Mouse (Mus musculus) frontal cortex, adult 2 months (tissue): Measurements from ENCODE around the gene Spag5. TPM values are rescaled to one million over a fixed set of nuclear protein-coding genes. Genes with fewer than 3 reads are reported as not detected.
"Not testable (repeated sequence)": the region's sequence is repeated elsewhere in the genome, so short reads cannot be mapped to it uniquely, and the experiment has no call there.

Source experiments
- DNase-seq, 2 experiments: peaks; one replicate each; pipeline ENCODE4 v3.0.0; 2022; ENCODE audit warnings: low spot score in 1 of 2; ENCODE audit errors: extremely low spot score in 1 of 2
- polyA plus RNA-seq: library from polyadenylated mRNA; depleted of rRNA; stranded (reverse); fragments of >200 nt; gene quantifications from 2 replicates; pipeline ENCODE4 v1.2.3, GENCODE M21; 2012; rRNA removed

Spag5 gene
- polyA plus RNA-seq, result 14.7 and 16.8 TPM in 2 replicates

GRCm38 (mm10) chr11:78301357-78302084 is at the start of gene Spag5:
TSS of gene Spag5 (plus strand) at chr11:78301529.
- DNase-seq, result peak; percentile 84 to 93

- DNase-seq, result no peak
Observed at GRCm38 (mm10) chr11:78256618-78257017, 44.7 kb upstream of the Spag5 start.

GRCm38 (mm10) chr11:78260489-78261258 is 40.7 kb upstream of the Spag5 start:
- DNase-seq, result no peak

- DNase-seq, result peak; percentile 44 to 88
Observed at GRCm38 (mm10) chr11:78261380-78262352, 39.7 kb upstream of the Spag5 start, which contains the start of gene 2610507B11Rik. TSS of gene 2610507B11Rik (plus strand) at chr11:78261752.

GRCm38 (mm10) chr11:78262550-78262949 is 38.8 kb upstream of the Spag5 start:
- peak; percentile 12 to 63 for DNase-seq

DNA sequence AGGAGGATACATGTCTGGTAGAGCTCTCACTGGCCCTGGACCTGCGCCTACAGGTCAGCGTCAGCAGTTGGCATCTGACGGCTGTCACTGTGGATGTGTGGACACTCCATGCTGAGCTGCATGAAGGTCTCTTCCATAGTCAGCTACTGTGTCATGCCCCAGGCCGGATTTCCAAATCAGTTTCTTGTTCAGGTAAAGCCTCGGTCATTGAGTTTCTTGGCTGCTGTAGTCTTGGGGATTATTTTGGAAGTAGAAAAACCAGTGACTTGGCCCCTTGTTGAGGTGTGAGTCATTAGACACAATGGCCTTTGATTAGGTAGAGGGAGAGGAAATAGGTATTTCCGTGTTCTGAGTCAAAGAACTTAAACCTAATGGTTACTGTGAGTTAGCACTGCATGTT is 35.8 kb upstream of the Spag5 start:
- no peak for DNase-seq

GRCm38 (mm10) chr11:78271986-78272385 is 29.3 kb upstream of the Spag5 start:
- DNase-seq, result peak; percentile 64 to 81

GRCm38 (mm10) chr11:78275596-78275995 is 25.7 kb upstream of the Spag5 start:
- no peak for DNase-seq

- not testable (repeated sequence) for DNase-seq
Observed at GRCm38 (mm10) chr11:78276169-78276568, 25.2 kb upstream of the Spag5 start.

DNA sequence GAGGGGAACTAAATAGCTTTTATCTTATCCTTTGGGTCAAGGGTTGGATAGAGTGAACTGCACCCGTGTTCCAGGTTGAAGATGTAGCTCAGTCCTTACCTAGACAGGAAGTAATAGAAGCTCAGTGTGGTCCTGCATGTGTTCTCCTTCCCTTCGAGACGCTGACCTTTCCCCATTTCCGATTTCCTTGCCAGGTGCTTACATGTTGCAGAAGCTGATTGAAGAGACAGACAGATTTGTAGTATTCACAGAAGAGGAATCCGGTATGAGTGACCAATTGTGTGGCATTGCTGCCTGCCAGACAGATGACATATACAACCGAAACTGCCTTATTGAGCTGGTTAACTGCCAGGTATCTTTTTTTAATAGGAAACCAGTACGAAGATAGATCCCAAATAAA is 22.5 kb upstream of the Spag5 start:
- DNase-seq, result no peak

GRCm38 (mm10) chr11:78279586-78279985 is 21.7 kb upstream of the Spag5 start:
- no peak for DNase-seq

GRCm38 (mm10) chr11:78289146-78289763 is 12.1 kb upstream of the Spag5 start:
- no peak for DNase-seq

DNA sequence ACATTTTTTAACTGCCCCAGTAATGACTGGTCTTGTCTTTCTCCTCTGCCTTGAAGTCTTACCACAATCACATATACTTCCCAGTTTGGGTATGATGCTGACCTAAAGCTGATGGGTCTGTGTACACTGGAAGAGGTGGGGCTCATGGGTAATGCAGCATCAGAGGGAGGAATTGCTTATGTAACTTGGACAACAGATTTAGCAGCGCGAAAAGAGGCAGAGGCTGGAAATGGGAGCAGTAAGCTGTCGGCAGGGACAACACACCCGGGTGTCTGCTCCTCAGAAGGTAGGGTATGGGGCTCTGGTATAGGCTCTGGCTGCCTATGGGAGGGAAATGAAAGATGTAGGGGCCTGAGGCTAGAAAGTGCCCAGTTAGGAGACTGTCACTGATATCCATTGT is 10.7 kb upstream of the Spag5 start, which contains the start of gene BC030499:
BC030499 (plus strand) TSS at position 188 of the 400 bp plus-strand sequence.
- peak; percentile 17 to 64 for DNase-seq

DNA sequence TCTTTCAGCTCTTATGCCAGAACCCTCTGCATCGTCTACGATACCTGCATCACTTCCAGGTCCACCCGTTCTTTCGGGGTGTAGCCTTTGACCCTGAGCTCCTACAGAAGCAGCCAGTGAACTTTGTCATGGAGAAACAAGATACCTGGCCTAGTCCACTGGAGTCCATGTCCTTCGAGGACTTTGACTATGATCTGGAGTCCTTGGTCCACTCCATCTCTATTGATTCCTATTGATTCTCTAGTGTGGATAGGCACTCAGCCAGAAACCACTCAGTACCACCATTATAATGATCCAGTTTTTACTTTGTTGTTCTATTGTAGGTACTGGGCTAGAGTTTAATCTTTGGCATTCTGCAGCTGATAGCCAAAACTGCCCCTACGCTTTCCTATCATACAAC is 6.7 kb upstream of the Spag5 start:
- DNase-seq, result no peak

- no peak for DNase-seq
Observed at GRCm38 (mm10) chr11:78300917-78301316, 412 bp upstream of the Spag5 start.

- no peak for DNase-seq
Observed at GRCm38 (mm10) chr11:78305272-78305671, 3.9 kb downstream of the Spag5 start.

DNA sequence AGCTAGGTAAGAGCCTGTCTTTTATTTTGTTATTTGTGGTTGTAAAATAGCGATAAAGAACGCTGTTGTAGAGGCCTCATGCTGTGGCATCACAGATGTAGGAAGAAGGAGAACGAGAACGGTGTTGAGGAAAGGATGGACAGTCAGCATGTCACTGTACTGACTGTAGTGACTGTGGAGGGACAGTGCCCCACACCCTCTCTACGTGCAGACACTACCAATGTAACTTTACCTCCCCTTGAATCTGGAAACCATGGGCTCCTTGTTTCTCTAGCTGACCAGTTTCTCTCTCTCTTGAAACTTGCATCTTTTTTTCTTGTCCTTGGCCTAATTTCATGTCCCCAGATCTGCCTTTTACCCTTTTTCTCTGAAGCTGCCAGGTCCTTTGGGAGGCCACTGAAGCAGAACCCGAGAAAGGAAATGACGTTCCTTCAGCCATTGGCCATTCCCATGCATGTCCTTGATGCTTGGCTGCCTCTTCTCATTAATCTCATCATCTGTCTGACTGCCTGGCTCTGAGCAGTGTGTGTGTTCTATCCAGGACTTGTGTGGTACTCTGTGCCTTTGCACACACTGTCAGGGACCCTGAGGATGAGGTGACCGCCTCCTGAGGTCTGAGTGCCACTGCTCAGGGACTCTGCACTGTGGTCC is 9.7 kb downstream of the Spag5 start:
- no peak for DNase-seq

DNA sequence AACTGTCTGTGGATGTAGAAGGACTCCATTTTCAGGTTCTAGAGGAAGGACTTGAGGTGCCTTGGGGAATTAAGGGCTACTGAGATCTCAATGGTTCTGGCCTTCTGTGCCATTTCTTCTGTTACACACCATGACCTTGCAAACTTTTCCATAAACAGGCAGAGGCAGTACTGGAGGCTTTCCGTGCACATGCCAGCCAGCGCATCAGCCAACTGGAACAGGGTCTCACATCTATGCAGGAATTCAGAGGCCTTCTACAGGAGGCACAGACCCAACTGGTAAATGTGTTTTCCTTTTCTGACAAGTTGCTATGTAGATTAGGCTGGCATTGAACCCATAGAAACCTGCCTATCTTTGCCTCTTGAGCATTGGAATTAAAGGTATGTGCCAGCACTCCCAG is 12.3 kb downstream of the Spag5 start:
- no peak for DNase-seq

DNA sequence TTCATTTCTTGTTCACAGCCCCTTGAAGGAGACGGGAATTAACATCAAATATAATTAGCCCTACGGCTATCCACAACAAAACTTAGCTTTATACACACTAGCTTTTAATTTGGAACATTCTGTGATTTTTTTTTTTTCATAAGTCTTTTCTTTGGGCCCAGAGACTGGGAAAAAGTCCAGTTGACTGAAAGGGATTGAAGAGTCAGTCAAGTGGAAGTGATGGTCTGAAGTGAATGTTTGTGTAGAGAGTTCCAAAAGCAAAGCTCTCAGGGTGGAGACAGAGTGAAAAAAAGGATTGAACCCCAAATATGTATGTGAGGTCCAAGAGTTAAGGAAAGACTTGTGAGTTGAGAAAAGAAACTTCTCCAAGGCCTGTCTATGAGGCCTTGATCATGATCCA is 17.1 kb downstream of the Spag5 start:
- no peak for DNase-seq
